Mouse (Mus musculus) layer of hippocampus, adult 8-10 months (tissue): ENCODE data around the gene Cnbd2. TPM values are rescaled to one million over a fixed set of nuclear protein-coding genes. Genes with fewer than 3 reads are reported as not detected.
A peak's percentile ranks its signal among the peaks of the same experiment; 100 is the strongest.

Experiments
- DNase-seq, 2 experiments: peaks; one replicate each; pipeline ENCODE4 v3.0.0; 2022; ENCODE audit warnings: low spot score in 2 of 2
- total RNA-seq, 4 experiments: library from RNA; stranded (reverse); gene quantifications; 2 replicates each; pipeline ENCODE4 v1.2.4; 2022

The Cnbd2 gene
- total RNA-seq, 4 experiments from 2014 or later: 4.8 to 7.1 (median 6.8) TPM

- DNase-seq: no peak
These were observed 658 bp upstream of the Cnbd2 start for GRCm38 (mm10) chr2:156311441-156311840.

GRCm38 (mm10) chr2:156311841-156312291, 233 bp upstream of the Cnbd2 start:
- peak in 1 of 2 experiments; percentile 30 for DNase-seq

- no peak for DNase-seq
These were observed 1.1 kb downstream of the Cnbd2 start for GRCm38 (mm10) chr2:156313153-156313552.

- no peak for DNase-seq
These were observed 2.7 kb downstream of the Cnbd2 start for GRCm38 (mm10) chr2:156314811-156315210.

- no peak for DNase-seq
These were observed 6.4 kb downstream of the Cnbd2 start for GRCm38 (mm10) chr2:156318491-156318890.

GRCm38 (mm10) chr2:156321538-156321937, 9.4 kb downstream of the Cnbd2 start:
- DNase-seq: no peak

- peak in 1 of 2 experiments; percentile 46 for DNase-seq
These were observed 12.1 kb downstream of the Cnbd2 start for GRCm38 (mm10) chr2:156324116-156324588.

- no peak for DNase-seq
These were observed 12.6 kb downstream of the Cnbd2 start for GRCm38 (mm10) chr2:156324681-156325080.

GRCm38 (mm10) chr2:156330681-156331080, 18.6 kb downstream of the Cnbd2 start:
- DNase-seq: no peak

- no peak for DNase-seq
These were observed 19.4 kb downstream of the Cnbd2 start for GRCm38 (mm10) chr2:156331446-156331965.

- no peak for DNase-seq
These were observed 28.0 kb downstream of the Cnbd2 start for GRCm38 (mm10) chr2:156340078-156340477.

GRCm38 (mm10) chr2:156344775-156345532, 32.9 kb downstream of the Cnbd2 start:
- DNase-seq: no peak

GRCm38 (mm10) chr2:156348812-156349211, 36.7 kb downstream of the Cnbd2 start:
- DNase-seq: no peak

- DNase-seq: no peak
These were observed 37.3 kb downstream of the Cnbd2 start for GRCm38 (mm10) chr2:156349286-156349848.

- no peak for DNase-seq
These were observed 39.1 kb downstream of the Cnbd2 start for GRCm38 (mm10) chr2:156351243-156351642.

- DNase-seq: no peak
These were observed 40.5 kb downstream of the Cnbd2 start for GRCm38 (mm10) chr2:156352413-156353165.

GRCm38 (mm10) chr2:156353265-156353692, 41.2 kb downstream of the Cnbd2 start:
- no peak for DNase-seq

- no peak for DNase-seq
These were observed 43.9 kb downstream of the Cnbd2 start for GRCm38 (mm10) chr2:156356031-156356430.

GRCm38 (mm10) chr2:156368465-156368864, 56.4 kb downstream of the Cnbd2 start:
- no peak for DNase-seq

GRCm38 (mm10) chr2:156370896-156371295, 58.8 kb downstream of the Cnbd2 start:
- DNase-seq: no peak

- DNase-seq: no peak
These were observed 64.9 kb downstream of the Cnbd2 start for GRCm38 (mm10) chr2:156376956-156377355.

- peak; percentile 57 to 58 for DNase-seq
These were observed 67.8 kb downstream of the Cnbd2 start for GRCm38 (mm10) chr2:156379929-156380328.
